ENCODE assay signal across 8 mouse cellular contexts in genomic region chr4:151996173-151996950, GRCm38 (mm10). TPM values are rescaled to one million over a fixed set of nuclear protein-coding genes. Genes with fewer than 3 reads are reported as not detected.
DNase-seq lines count a peak whose midpoint lies in the region; ATAC-seq lines count a peak whose summit lies in the region.

TSS of gene Phf13 (minus strand) at chr4:151996258.

- peak within 1 kb of the TSS; percentile 87 for H3K4me2 ChIP-seq in hindbrain, embryonic 15.5 days

- peak within 1 kb of the TSS; percentile 83 for H3K9ac ChIP-seq in hindbrain, embryonic 15.5 days

- H3K9me3 ChIP-seq in hindbrain, embryonic 15.5 days: no peaks in the 10 kb centered on the region

- H3K27me3 ChIP-seq in hindbrain, embryonic 15.5 days: no peaks in the 10 kb centered on the region

- peak within 1 kb of the TSS; percentile 90 for H3K27ac ChIP-seq in hindbrain, embryonic 15.5 days (replicated peaks)

- under 1% methylated on average over 91 of the region's 94 CpGs for WGBS in hindbrain, embryonic 15.5 days

- peak within 1 kb of the TSS; percentile 99 for H3K4me3 ChIP-seq in hindbrain, embryonic 15.5 days

- peak; percentile 98 for DNase-seq in T-cell, adult 2 months (ENCODE audit: low spot score)
- peak; percentile 98 to 99 for DNase-seq in cerebellum, postnatal 36 days
- peak; percentile 98 to 99 for DNase-seq in frontal cortex, postnatal 36 days (ENCODE audit: low spot score in 2 of 2)
- DNase-seq in left cerebral cortex, adult 11 months (ENCODE audit: low spot score): peak; percentile 99
- peak; percentile 99 for DNase-seq in lung, postnatal 4 days
- DNase-seq in retina, postnatal 7 days (ENCODE audit: low read depth, low spot score): peak; percentile 98
- DNase-seq in urinary bladder, adult 2 months (ENCODE audit: low spot score): peak; percentile 97

- peak; percentile 96 for ATAC-seq in hindbrain, embryonic 15.5 days (ENCODE audit: low FRiP score, low read depth)

- H3K36me3 ChIP-seq in hindbrain, embryonic 15.5 days: peaks cover 10% of the 10 kb centered on the region

- peaks cover 25% of the 10 kb centered on the region for H3K4me1 ChIP-seq in hindbrain, embryonic 15.5 days (replicated peaks)

RNA-seq across cellular contexts. Expression of gene Phf13, which starts in this region (rescaled TPM):
- polyA plus RNA-seq in hindbrain, embryonic 15.5 days (2015; fragmentation: Nextera tagmentation; extraction: Ambion mirVana): 23.1 and 25.5 TPM in 2 replicates
- 13.2 and 15.3 TPM in 2 replicates for polyA plus RNA-seq in urinary bladder, adult 2 months (2012; rRNA removed)

Comparison
In these comparisons a context has a peak if more than half of its experiments do, and no peak if none do; other contexts are left out.
1. Peak in every context shown above with its lines: DNase-seq, ATAC-seq, H3K4me3 ChIP-seq and H3K27ac ChIP-seq.